Mouse (Mus musculus): ENCODE results near the gene Tbca. TPM values are rescaled to one million over a fixed set of nuclear protein-coding genes. Genes with fewer than 3 reads are reported as not detected.

Tbca gene
- polyA plus RNA-seq, 1 experiment from 2014 or later = 255 TPM

GRCm38 (mm10) chr13:94827847-94828246, 39.1 kb downstream of the Tbca start:
- Histone ChIP-seq H3K9me3 (ENCODE audit: control insufficient read depth, low read length) (no peaks in the 10 kb centered on the region), H3K4me1 (ENCODE audit: control insufficient read depth, insufficient read depth, low read length) (no peaks in the 10 kb centered on the region), H3K9ac (ENCODE audit: low read depth, low read length) (no peak overlapping the region), H3K27ac (ENCODE audit: low read depth, low read length) (no peak overlapping the region), H3K4me3 (ENCODE audit: low read length) (no peak overlapping the region), H3K36me3 (ENCODE audit: control insufficient read depth, insufficient read depth, low read length) (peaks cover 8% of the 10 kb centered on the region; the same call in 1 of the 2 replicates), H3K4me2 (replicated peaks; ENCODE audit: low read depth, low read length) (no peak overlapping the region), H3K27me3 (ENCODE audit: control insufficient read depth, insufficient read depth, low read length) (no peaks in the 10 kb centered on the region)
- no peak for ATAC-seq (ENCODE audit: low FRiP score, low TSS enrichment)
- 29% methylated on average over 2 of the region's 2 CpGs for WGBS

- Histone ChIP-seq H3K27ac (ENCODE audit: low read depth, low read length) (no peak overlapping the region), H3K36me3 (ENCODE audit: control insufficient read depth, insufficient read depth, low read length) (peaks cover 32% of the 10 kb centered on the region), H3K9me3 (ENCODE audit: control insufficient read depth, low read length) (no peaks in the 10 kb centered on the region), H3K4me1 (ENCODE audit: control insufficient read depth, insufficient read depth, low read length) (no peaks in the 10 kb centered on the region), H3K27me3 (ENCODE audit: control insufficient read depth, insufficient read depth, low read length) (no peaks in the 10 kb centered on the region), H3K4me2 (replicated peaks; ENCODE audit: low read depth, low read length) (no peak overlapping the region), H3K9ac (ENCODE audit: low read depth, low read length) (no peak overlapping the region), H3K4me3 (ENCODE audit: low read length) (no peak overlapping the region)
- peak; percentile 46; the same call in 1 of the 2 replicates for ATAC-seq (ENCODE audit: low FRiP score, low TSS enrichment)
- WGBS = 39% methylated on average over 5 of the region's 5 CpGs
Measured at GRCm38 (mm10) chr13:94838047-94838720, 49.5 kb downstream of the Tbca start.

- Histone ChIP-seq H3K36me3 (ENCODE audit: control insufficient read depth, insufficient read depth, low read length) (peaks cover 29% of the 10 kb centered on the region), H3K4me3 (ENCODE audit: low read length) (no peak overlapping the region), H3K27me3 (ENCODE audit: control insufficient read depth, insufficient read depth, low read length) (no peaks in the 10 kb centered on the region), H3K4me2 (replicated peaks; ENCODE audit: low read depth, low read length) (no peak overlapping the region), H3K9me3 (ENCODE audit: control insufficient read depth, low read length) (no peaks in the 10 kb centered on the region), H3K4me1 (ENCODE audit: control insufficient read depth, insufficient read depth, low read length) (no peaks in the 10 kb centered on the region), H3K9ac (ENCODE audit: low read depth, low read length) (no peak overlapping the region), H3K27ac (ENCODE audit: low read depth, low read length) (no peak overlapping the region)
- WGBS = 85% methylated on average over 8 of the region's 8 CpGs
- no peak for ATAC-seq (ENCODE audit: low FRiP score, low TSS enrichment)
Measured at GRCm38 (mm10) chr13:94838756-94839337, 50.1 kb downstream of the Tbca start.

GRCm38 (mm10) chr13:94843236-94843635, 54.5 kb downstream of the Tbca start:
- H3K9ac ChIP-seq (ENCODE audit: low read depth, low read length) = no peak overlapping the region
- H3K27ac ChIP-seq (ENCODE audit: low read depth, low read length) = no peak overlapping the region
- H3K27me3 ChIP-seq (ENCODE audit: control insufficient read depth, insufficient read depth, low read length) = no peaks in the 10 kb centered on the region
- no peak overlapping the region for H3K4me3 ChIP-seq (ENCODE audit: low read length)
- H3K9me3 ChIP-seq (ENCODE audit: control insufficient read depth, low read length) = no peaks in the 10 kb centered on the region
- 81% methylated on average over 5 of the region's 5 CpGs for WGBS
- no peak for ATAC-seq (ENCODE audit: low FRiP score, low TSS enrichment)
- no peak overlapping the region for H3K4me2 ChIP-seq (replicated peaks; ENCODE audit: low read depth, low read length)
- peaks cover 19% of the 10 kb centered on the region for H3K36me3 ChIP-seq (ENCODE audit: control insufficient read depth, insufficient read depth, low read length)
- no peaks in the 10 kb centered on the region for H3K4me1 ChIP-seq (ENCODE audit: control insufficient read depth, insufficient read depth, low read length)

GRCm38 (mm10) chr13:94847870-94848269, 59.2 kb downstream of the Tbca start:
- no peak for ATAC-seq (ENCODE audit: low FRiP score, low TSS enrichment)
- Histone ChIP-seq H3K4me3 (ENCODE audit: low read length) (no peak overlapping the region), H3K9me3 (ENCODE audit: control insufficient read depth, low read length) (no peaks in the 10 kb centered on the region), H3K27ac (ENCODE audit: low read depth, low read length) (no peak overlapping the region), H3K27me3 (ENCODE audit: control insufficient read depth, insufficient read depth, low read length) (no peaks in the 10 kb centered on the region), H3K9ac (ENCODE audit: low read depth, low read length) (no peak overlapping the region), H3K4me1 (ENCODE audit: control insufficient read depth, insufficient read depth, low read length) (no peaks in the 10 kb centered on the region), H3K4me2 (replicated peaks; ENCODE audit: low read depth, low read length) (no peak overlapping the region), H3K36me3 (ENCODE audit: control insufficient read depth, insufficient read depth, low read length) (peaks cover 5% of the 10 kb centered on the region; the same call in 1 of the 2 replicates)
- 57% methylated on average over 7 of the region's 7 CpGs for WGBS

- Histone ChIP-seq H3K27me3 (ENCODE audit: control insufficient read depth, insufficient read depth, low read length) (no peaks in the 10 kb centered on the region), H3K27ac (ENCODE audit: low read depth, low read length) (no peak overlapping the region), H3K9me3 (ENCODE audit: control insufficient read depth, low read length) (no peaks in the 10 kb centered on the region), H3K36me3 (ENCODE audit: control insufficient read depth, insufficient read depth, low read length) (no peaks in the 10 kb centered on the region), H3K4me1 (ENCODE audit: control insufficient read depth, insufficient read depth, low read length) (no peaks in the 10 kb centered on the region), H3K9ac (ENCODE audit: low read depth, low read length) (no peak overlapping the region), H3K4me3 (ENCODE audit: low read length) (no peak overlapping the region), H3K4me2 (replicated peaks; ENCODE audit: low read depth, low read length) (no peak overlapping the region)
- ATAC-seq (ENCODE audit: low FRiP score, low TSS enrichment) = no peak
- 75% methylated on average over 13 of the region's 13 CpGs for WGBS
Measured at GRCm38 (mm10) chr13:94849351-94849750, 60.6 kb downstream of the Tbca start.

GRCm38 (mm10) chr13:94858016-94858575, 69.4 kb downstream of the Tbca start:
- no peaks in the 10 kb centered on the region for H3K36me3 ChIP-seq (ENCODE audit: control insufficient read depth, insufficient read depth, low read length)
- no peaks in the 10 kb centered on the region for H3K4me1 ChIP-seq (ENCODE audit: control insufficient read depth, insufficient read depth, low read length)
- WGBS = 77% methylated on average over 8 of the region's 8 CpGs
- no peak overlapping the region for H3K4me3 ChIP-seq (ENCODE audit: low read length)
- ATAC-seq (ENCODE audit: low FRiP score, low TSS enrichment) = no peak
- no peak overlapping the region for H3K4me2 ChIP-seq (replicated peaks; ENCODE audit: low read depth, low read length)
- peaks cover 1% of the 10 kb centered on the region for H3K27me3 ChIP-seq (ENCODE audit: control insufficient read depth, insufficient read depth, low read length)
- H3K27ac ChIP-seq (ENCODE audit: low read depth, low read length) = no peak overlapping the region
- H3K9ac ChIP-seq (ENCODE audit: low read depth, low read length) = no peak overlapping the region
- H3K9me3 ChIP-seq (ENCODE audit: control insufficient read depth, low read length) = no peaks in the 10 kb centered on the region

- no peaks in the 10 kb centered on the region for H3K36me3 ChIP-seq (ENCODE audit: control insufficient read depth, insufficient read depth, low read length)
- 79% methylated on average over 8 of the region's 8 CpGs for WGBS
- H3K9ac ChIP-seq (ENCODE audit: low read depth, low read length) = no peak overlapping the region
- no peaks in the 10 kb centered on the region for H3K9me3 ChIP-seq (ENCODE audit: control insufficient read depth, low read length)
- H3K4me1 ChIP-seq (ENCODE audit: control insufficient read depth, insufficient read depth, low read length) = no peaks in the 10 kb centered on the region
- no peak for ATAC-seq (ENCODE audit: low FRiP score, low TSS enrichment)
- H3K4me2 ChIP-seq (replicated peaks; ENCODE audit: low read depth, low read length) = no peak overlapping the region
- peaks cover 9% of the 10 kb centered on the region for H3K27me3 ChIP-seq (ENCODE audit: control insufficient read depth, insufficient read depth, low read length)
- H3K27ac ChIP-seq (ENCODE audit: low read depth, low read length) = no peak overlapping the region
- no peak overlapping the region for H3K4me3 ChIP-seq (ENCODE audit: low read length)
Measured at GRCm38 (mm10) chr13:94859256-94859655, 70.5 kb downstream of the Tbca start.

- no peak overlapping the region for H3K4me2 ChIP-seq (replicated peaks; ENCODE audit: low read depth, low read length)
- no peak overlapping the region for H3K9ac ChIP-seq (ENCODE audit: low read depth, low read length)
- no peaks in the 10 kb centered on the region for H3K9me3 ChIP-seq (ENCODE audit: control insufficient read depth, low read length)
- no peaks in the 10 kb centered on the region for H3K36me3 ChIP-seq (ENCODE audit: control insufficient read depth, insufficient read depth, low read length)
- no peaks in the 10 kb centered on the region for H3K4me1 ChIP-seq (ENCODE audit: control insufficient read depth, insufficient read depth, low read length)
- WGBS = 66% methylated on average over 5 of the region's 5 CpGs
- no peak overlapping the region for H3K4me3 ChIP-seq (ENCODE audit: low read length)
- H3K27me3 ChIP-seq (ENCODE audit: control insufficient read depth, insufficient read depth, low read length) = peaks cover 24% of the 10 kb centered on the region
- no peak for ATAC-seq (ENCODE audit: low FRiP score, low TSS enrichment)
- no peak overlapping the region for H3K27ac ChIP-seq (ENCODE audit: low read depth, low read length)
Measured at GRCm38 (mm10) chr13:94862491-94863230, 74.0 kb downstream of the Tbca start.
